Mouse (Mus musculus) hindbrain, embryonic 14.5 days (tissue): Measurements from ENCODE around the gene Srsf9. TPM values are rescaled to one million over a fixed set of nuclear protein-coding genes. Genes with fewer than 3 reads are reported as not detected.
"Not testable (repeated sequence)": the region's sequence is repeated elsewhere in the genome, so short reads cannot be mapped to it uniquely, and the experiment has no call there.

Experiments
- ATAC-seq: fragments of 200-750 bp; cut with Nextera tagmentation; 2 replicates; pipeline ENCODE4 v1.8.0; 2017; ENCODE audit warnings: moderate number of reproducible peaks, mild to moderate bottlenecking, moderate TSS enrichment, moderate library complexity; ENCODE audit not compliant: low FRiP score
- DNase-seq: peaks from one replicate; pipeline ENCODE4 v3.0.0-alpha.2; 2015; ENCODE audit warnings: low spot score
- H3K27ac ChIP-seq: fragments of 300-500 bp; sonication (generic); 2 replicates; pipeline ENCODE4 v1.5.1; 2014; ENCODE audit warnings: mild to moderate bottlenecking, moderate library complexity
- H3K27me3 ChIP-seq: fragments of 300-500 bp; sonication (generic); 2 replicates; pipeline ENCODE4 v1.6.1; 2014; ENCODE audit warnings: mild to moderate bottlenecking, low read length, mixed read lengths; ENCODE audit not compliant: control insufficient read depth, insufficient read depth
- H3K36me3 ChIP-seq: fragments of 300-500 bp; sonication (generic); replicated peaks from 2 replicates; pipeline ENCODE4 v1.6.1; 2014; ENCODE audit not compliant: control insufficient read depth, insufficient read depth
- H3K4me1 ChIP-seq: fragments of 300-500 bp; sonication (generic); replicated peaks from 2 replicates; pipeline ENCODE4 v1.6.1; 2014; ENCODE audit warnings: antibody characterized with exemption, low read length, mixed read lengths; ENCODE audit not compliant: control insufficient read depth, insufficient read depth
- H3K4me2 ChIP-seq: fragments of 300-500 bp; sonication (generic); replicated peaks from 2 replicates; pipeline ENCODE4 v1.6.1; 2014; ENCODE audit warnings: mild to moderate bottlenecking, moderate library complexity
- H3K4me3 ChIP-seq: fragments of 300-500 bp; sonication (generic); replicated peaks from 2 replicates; pipeline ENCODE4 v1.5.1; 2014; ENCODE audit warnings: mild to moderate bottlenecking, low read length
- H3K9ac ChIP-seq: fragments of 300-500 bp; sonication (generic); 2 replicates; pipeline ENCODE4 v1.6.1; 2014
- H3K9me3 ChIP-seq: fragments of 300-500 bp; sonication (generic); 2 replicates; pipeline ENCODE4 v1.6.1; 2016; ENCODE audit warnings: low read length; ENCODE audit not compliant: control insufficient read depth
- WGBS: fragments of 180-500 bp; shearing (Covaris S2); extraction: QIAGEN DNeasy Blood & Tissue Kit; methylation state at CpG from one replicate; pipeline ENCODE4 v1.1.7; 2014; 5-methylcytosine and 5-hydroxymethylcytosine counted together
- polyA plus RNA-seq: library from polyadenylated mRNA; unstranded; fragments of >200 nt; fragmentation: Nextera tagmentation; extraction: Ambion mirVana; gene quantifications from 2 replicates; pipeline ENCODE4 v1.2.1, GENCODE M21; 2014

The Srsf9 gene
- polyA plus RNA-seq, 1 experiment from 2014 or later = 145 TPM

DNA sequence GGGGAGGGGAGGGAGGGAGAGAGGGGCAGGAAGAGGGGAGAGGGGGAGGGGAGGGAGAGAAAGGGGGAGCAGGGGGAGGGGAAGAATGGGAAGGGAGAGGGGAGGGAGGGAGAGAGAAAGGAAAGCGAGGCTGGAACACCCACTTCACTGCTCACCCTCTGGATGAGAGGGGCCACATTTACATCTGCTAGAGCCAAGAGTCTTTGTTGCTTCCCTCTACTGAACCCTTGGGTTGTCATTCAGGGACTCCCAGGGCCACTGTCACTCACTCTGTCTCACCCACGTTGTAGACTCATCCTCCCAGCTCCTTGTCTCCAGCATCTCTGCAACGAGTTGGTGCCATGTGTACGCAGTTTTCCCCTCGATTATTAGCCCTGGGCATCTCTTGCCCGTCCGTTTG, 35.2 kb downstream of the Srsf9 start:
- Histone ChIP-seq H3K9ac (no peak overlapping the region), H3K27ac (no peak overlapping the region), H3K36me3 (no peaks in the 10 kb centered on the region), H3K4me2 (no peak overlapping the region), H3K4me1 (no peaks in the 10 kb centered on the region), H3K27me3 (no peaks in the 10 kb centered on the region), H3K9me3 (no peaks in the 10 kb centered on the region), H3K4me3 (no peak overlapping the region)
- DNase-seq (no peak), ATAC-seq (no peak)
- 20% methylated on average over 7 of the region's 7 CpGs for WGBS

DNA sequence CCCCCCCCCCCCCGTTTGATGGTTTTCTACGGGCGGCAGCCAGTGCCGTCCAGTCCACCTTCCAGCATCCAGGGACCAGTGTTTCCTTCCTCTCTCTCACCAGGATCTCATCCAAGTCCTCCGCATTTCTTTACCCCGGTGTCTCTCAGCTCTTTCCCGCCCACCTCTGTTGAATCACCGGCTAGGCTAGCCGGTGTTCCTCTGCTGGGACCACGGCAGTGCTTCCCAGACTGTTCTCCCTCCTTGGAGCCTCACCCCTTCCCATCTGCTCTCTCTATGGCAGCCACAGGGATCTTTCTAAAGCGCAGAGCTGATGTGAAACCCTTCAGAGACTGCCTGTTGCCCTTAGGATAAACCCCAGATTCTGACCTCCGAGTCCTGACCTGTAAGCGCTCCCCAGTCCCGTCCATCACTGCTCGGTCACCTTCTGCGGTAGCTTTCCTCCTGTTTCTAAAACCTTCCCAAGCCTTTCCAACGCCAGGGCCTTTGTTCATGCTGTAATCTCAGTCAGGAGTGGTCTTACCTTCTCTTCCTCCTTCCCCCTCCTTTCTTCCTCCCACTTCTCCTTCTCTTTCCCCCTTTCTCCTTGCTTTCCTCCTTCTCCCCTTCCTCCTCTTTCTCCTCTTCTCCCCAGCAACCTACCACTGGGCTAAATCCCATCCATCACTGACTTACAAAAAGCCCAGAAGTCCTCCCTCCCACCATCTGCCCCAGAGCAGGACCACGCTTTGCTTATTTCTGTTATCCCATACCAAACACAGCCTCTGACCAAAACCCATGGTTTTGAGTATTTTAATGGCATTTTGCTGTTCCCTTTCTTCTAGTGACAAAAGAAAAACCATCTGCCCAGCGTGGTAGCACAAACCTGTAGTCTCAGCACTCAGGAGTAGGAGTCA, 36.1 kb downstream of the Srsf9 start:
- DNase-seq (no peak), ATAC-seq (no peak)
- Histone ChIP-seq H3K27ac (0 out of 2 replicates have a peak overlapping the region, but pooled peaks have one; percentile 20), H3K36me3 (no peaks in the 10 kb centered on the region), H3K4me3 (no peak overlapping the region), H3K4me2 (no peak overlapping the region), H3K27me3 (no peaks in the 10 kb centered on the region), H3K9ac (no peak overlapping the region), H3K9me3 (no peaks in the 10 kb centered on the region), H3K4me1 (no peaks in the 10 kb centered on the region)
- WGBS = 12% methylated on average over 19 of the region's 19 CpGs

DNA sequence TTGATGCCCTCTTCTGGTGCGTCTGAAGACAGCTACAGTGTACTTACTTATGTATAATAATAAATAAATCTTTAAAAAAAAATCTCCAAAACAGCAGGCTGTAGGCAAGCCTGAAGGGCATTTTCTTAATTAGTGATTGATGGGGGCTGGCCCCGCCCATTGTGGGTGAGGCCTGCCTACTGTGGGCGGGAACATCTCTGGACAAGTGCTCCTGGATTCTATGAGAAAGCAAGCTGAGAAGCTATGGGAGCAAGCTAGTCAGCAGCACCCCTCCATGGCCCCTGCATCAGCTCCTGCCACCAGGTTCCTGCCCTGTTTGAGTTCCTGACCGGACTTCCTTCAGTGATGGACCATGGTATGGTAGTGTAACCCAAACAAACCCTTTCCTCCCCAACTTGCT, 37.8 kb downstream of the Srsf9 start:
- 92% methylated on average over 4 of the region's 4 CpGs for WGBS
- no peak overlapping the region for H3K9ac ChIP-seq
- H3K9me3 ChIP-seq = no peaks in the 10 kb centered on the region
- no peaks in the 10 kb centered on the region for H3K27me3 ChIP-seq
- H3K4me3 ChIP-seq = no peak overlapping the region
- no peak overlapping the region for H3K4me2 ChIP-seq
- DNase-seq = no peak
- no peaks in the 10 kb centered on the region for H3K4me1 ChIP-seq
- ATAC-seq = no peak
- no peak overlapping the region for H3K27ac ChIP-seq
- no peaks in the 10 kb centered on the region for H3K36me3 ChIP-seq

DNA sequence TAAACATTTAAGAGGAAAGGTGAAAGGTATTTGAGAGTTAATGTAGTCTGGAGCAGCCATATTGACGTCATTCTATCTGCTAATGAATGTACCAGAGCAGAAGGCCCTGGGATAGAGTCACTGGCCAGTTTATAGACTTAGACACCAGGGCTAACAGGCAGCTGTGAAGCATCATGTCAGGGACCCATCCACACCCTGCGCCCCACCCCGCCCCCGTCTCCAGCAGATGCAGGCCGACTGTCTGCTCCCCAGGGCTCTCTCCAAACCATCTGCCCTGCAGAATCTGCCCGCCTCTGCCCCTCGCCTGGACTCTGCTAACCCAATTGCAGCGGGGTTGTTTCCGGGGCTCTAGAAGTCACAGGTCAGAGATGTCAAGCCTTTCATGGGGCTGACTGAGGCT, 44.8 kb downstream of the Srsf9 start:
- H3K4me3 ChIP-seq = no peak overlapping the region
- DNase-seq = no peak
- no peaks in the 10 kb centered on the region for H3K27me3 ChIP-seq
- 20% methylated on average over 9 of the region's 9 CpGs for WGBS
- H3K9me3 ChIP-seq = no peaks in the 10 kb centered on the region
- H3K4me2 ChIP-seq = no peak overlapping the region
- no peak overlapping the region for H3K27ac ChIP-seq
- ATAC-seq = no peak
- no peak overlapping the region for H3K9ac ChIP-seq
- no peaks in the 10 kb centered on the region for H3K36me3 ChIP-seq
- H3K4me1 ChIP-seq = peaks cover 6% of the 10 kb centered on the region; the same call in 1 of the 2 replicates

DNA sequence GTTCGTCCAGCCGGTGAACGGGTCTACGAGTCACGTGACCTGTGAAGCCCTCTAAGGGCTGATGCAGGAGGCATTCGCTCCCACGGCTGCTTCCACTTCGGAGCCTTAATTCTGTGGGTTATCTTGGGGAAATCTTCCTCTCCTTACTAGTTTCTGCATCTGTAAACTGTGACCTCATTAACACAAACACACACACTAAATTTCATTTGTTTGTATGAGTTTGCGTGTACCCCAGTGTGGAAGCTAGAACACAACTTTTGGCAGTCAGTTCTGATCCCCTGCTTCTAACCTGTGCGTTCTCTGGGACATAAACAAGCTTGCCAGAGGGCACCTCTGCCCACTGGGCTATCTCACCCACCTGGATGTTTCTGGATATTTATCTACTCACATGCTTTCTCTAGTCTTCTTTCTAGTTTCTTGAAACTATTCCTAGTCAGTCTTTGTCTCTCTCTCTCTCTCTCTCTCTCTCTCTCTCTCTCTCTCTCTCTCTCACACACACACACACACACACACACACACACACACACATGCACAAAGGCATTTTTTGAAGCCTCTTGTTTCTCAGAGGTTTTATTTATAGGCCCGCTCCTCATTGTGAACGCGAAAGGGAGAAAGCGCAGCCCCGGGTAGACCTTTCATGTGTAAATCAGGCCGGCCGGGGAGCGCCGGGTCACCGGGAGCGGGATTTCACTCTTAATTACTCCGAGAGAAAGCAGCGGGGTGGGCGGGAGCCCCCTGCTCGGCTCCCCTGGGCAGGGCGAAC, 46.6 kb downstream of the Srsf9 start:
- Histone ChIP-seq H3K4me2 (peak overlapping the region; percentile 69), H3K9ac (peak overlapping the region; percentile 62), H3K4me1 (peaks cover 6% of the 10 kb centered on the region; the same call in 1 of the 2 replicates), H3K9me3 (no peaks in the 10 kb centered on the region), H3K4me3 (peak overlapping the region; percentile 22; the same call in 1 of the 2 replicates), H3K27ac (0 out of 2 replicates have a peak overlapping the region, but pooled peaks have one; percentile 47), H3K27me3 (no peaks in the 10 kb centered on the region), H3K36me3 (no peaks in the 10 kb centered on the region)
- peak; percentile 80; the same call in 1 of the 2 replicates for ATAC-seq
- 6% methylated on average over 26 of the region's 26 CpGs for WGBS
- peak; percentile 60 for DNase-seq

DNA sequence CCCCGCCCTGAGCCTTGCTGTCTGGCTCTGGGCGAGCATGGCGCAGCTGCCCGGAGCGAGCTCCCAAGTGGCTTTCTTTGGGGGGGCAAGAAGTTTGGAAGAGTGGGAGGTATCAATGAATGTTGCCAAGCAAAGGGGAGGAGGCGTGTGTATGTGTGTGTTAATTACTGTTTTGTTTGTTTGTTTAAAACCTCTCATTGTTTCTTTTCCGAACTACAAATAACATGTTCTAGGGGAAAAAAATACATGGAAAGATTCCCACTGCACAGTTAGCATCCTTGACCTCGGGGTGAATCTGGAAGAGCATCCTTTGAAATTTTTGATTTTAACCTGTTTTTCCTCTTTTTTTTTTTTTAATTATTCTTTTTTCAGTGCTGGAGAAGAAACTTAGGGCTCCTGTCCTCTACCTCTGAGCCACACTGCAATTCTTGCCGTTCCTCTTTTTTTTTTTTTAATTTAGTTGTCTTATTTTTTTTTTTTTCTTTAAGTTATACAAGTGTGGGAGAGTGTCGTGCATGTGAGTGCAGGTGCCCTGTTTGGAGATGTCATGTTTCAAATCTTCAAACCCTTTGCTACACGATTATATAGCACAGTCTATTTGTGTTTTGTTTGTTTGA, 47.3 kb downstream of the Srsf9 start:
- Histone ChIP-seq H3K27ac (no peak overlapping the region; the same call in none of the 2 replicates), H3K4me3 (peak overlapping the region; percentile 22; the same call in 1 of the 2 replicates), H3K9me3 (no peaks in the 10 kb centered on the region), H3K4me1 (peaks cover 6% of the 10 kb centered on the region; the same call in 1 of the 2 replicates), H3K4me2 (peak overlapping the region; percentile 69), H3K27me3 (no peaks in the 10 kb centered on the region), H3K36me3 (no peaks in the 10 kb centered on the region), H3K9ac (peak overlapping the region; percentile 62)
- 9% methylated on average over 11 of the region's 11 CpGs for WGBS
- DNase-seq = no peak
- no peak for ATAC-seq

DNA sequence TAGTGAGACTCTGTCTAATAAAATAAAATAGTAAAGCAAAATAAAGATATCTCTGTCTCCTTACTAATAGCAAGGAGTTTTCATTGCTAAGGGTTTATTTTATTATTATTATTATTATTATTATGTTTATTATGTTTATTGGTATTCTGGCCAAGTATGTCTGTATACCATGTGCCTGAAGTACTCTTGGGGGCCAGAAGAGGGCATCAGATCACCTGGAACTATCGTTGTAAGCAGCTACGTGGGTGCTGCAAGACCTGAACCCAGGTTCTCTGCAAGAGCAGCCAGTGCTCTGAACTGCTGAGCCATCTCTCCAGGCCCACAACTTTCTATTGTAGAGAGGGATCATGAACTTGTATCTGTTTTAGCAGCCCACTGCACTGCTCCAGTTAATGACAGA, 48.5 kb downstream of the Srsf9 start:
- DNase-seq (no peak), ATAC-seq (no peak)
- 87% methylated on average over 2 of the region's 2 CpGs for WGBS

DNA sequence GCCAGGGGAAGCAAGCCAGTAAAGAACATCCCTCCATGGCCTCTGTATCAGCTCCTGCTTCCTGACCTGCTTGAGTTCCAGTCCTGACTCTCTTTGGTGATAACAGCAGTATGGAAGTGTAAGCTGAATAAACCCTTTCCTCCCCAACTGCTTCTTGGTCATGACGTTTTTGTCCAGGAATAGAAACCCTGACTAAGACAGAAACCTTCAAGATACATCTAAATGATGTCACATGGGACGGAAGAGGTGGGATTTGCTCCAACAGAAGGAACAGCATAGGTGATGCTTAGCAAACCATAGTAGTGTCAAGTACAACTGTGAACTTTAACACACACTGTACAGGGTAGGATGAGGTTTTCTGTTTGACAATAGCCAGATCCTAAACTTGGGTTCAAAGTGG, 51.9 kb downstream of the Srsf9 start:
- not testable (repeated sequence) for H3K9me3 ChIP-seq, H3K4me2 ChIP-seq, H3K4me3 ChIP-seq, H3K9ac ChIP-seq, H3K36me3 ChIP-seq, H3K4me1 ChIP-seq, ATAC-seq, DNase-seq, H3K27me3 ChIP-seq, H3K27ac ChIP-seq
- WGBS = 81% methylated on average over 2 of the region's 2 CpGs

More for the DNA sequence above, 48.5 kb downstream of the Srsf9 start:
- no peak overlapping the region for H3K4me2 ChIP-seq
- no peaks in the 10 kb centered on the region for H3K9me3 ChIP-seq
- H3K9ac ChIP-seq = no peak overlapping the region
- no peak overlapping the region for H3K27ac ChIP-seq
- no peak overlapping the region for H3K4me3 ChIP-seq
- peaks cover 6% of the 10 kb centered on the region; the same call in 1 of the 2 replicates for H3K4me1 ChIP-seq
- H3K36me3 ChIP-seq = no peaks in the 10 kb centered on the region
- no peaks in the 10 kb centered on the region for H3K27me3 ChIP-seq
